Mouse (Mus musculus): ENCODE data around the gene Rnf25. TPM values are rescaled to one million over a fixed set of nuclear protein-coding genes. Genes with fewer than 3 reads are reported as not detected.

Gene Rnf25
- total RNA-seq (2023): 42.8 and 46.0 TPM in 2 replicates

GRCm38 (mm10) chr1:74601267-74601962, at the start of gene Rnf25, which contains the start of gene Stk36:
Gene Rnf25 (minus strand): TSS chr1:74601397.
Gene Stk36 (plus strand): TSS chr1:74601445.

GRCm38 (mm10) chr1:74587773-74588445, 13.3 kb downstream of the Rnf25 start, which contains the start of the genes Zfp142 and Bcs1l:
Gene Zfp142 (minus strand): TSS chr1:74588246.
Gene Bcs1l (plus strand): TSS chr1:74588289.

GRCm38 (mm10) chr1:74544184-74544583, 57.0 kb downstream of the Rnf25 start, which contains the start of gene Usp37:
Gene Usp37 (minus strand): TSS chr1:74544284.

Other genes starting within 250 kb of the Rnf25 start
- gene Catip, start 239.3 kb downstream of the Rnf25 start, total RNA-seq (2023): not detected in 2 replicates
- gene Slc11a1, start 226.2 kb downstream of the Rnf25 start, total RNA-seq (2023): 247 and 304 TPM in 2 replicates
- gene Ctdsp1, start 209.9 kb downstream of the Rnf25 start, total RNA-seq (2023): 141 and 163 TPM in 2 replicates
- gene Vil1, start 192.0 kb downstream of the Rnf25 start, total RNA-seq (2023): 0.88 TPM in 1 of 2 replicates, not detected in the other
- gene Cnot9, start 95.3 kb downstream of the Rnf25 start, total RNA-seq (2023): 22.2 and 23.0 TPM in 2 replicates
- 0.41 TPM in 1 of 2 replicates, not detected in the other for gene Plcd4, start 58.5 kb downstream of the Rnf25 start, total RNA-seq (2023)
- 19.3 and 22.6 TPM in 2 replicates for gene Usp37, start 57.1 kb downstream of the Rnf25 start, total RNA-seq (2023)
- gene Zfp142, start 13.2 kb downstream of the Rnf25 start, total RNA-seq (2023): 22.9 and 26.7 TPM in 2 replicates
- gene Bcs1l, start 13.1 kb downstream of the Rnf25 start, total RNA-seq (2023): 5.9 and 7.7 TPM in 2 replicates
- 2.0 and 2.9 TPM in 2 replicates for gene Stk36, start within 50 bp of the Rnf25 start, total RNA-seq (2023)
- 9.4 and 11.9 TPM in 2 replicates for gene Ttll4, start 60.3 kb upstream of the Rnf25 start, total RNA-seq (2023)
- gene Cyp27a1, start 112.2 kb upstream of the Rnf25 start, total RNA-seq (2023): 20.6 and 24.9 TPM in 2 replicates
- not detected in 2 replicates for gene Prkag3, start 147.8 kb upstream of the Rnf25 start, total RNA-seq (2023)
- gene Wnt6, start 170.5 kb upstream of the Rnf25 start, total RNA-seq (2023): 0.48 and 0.88 TPM in 2 replicates
- gene Wnt10a, start 190.1 kb upstream of the Rnf25 start, total RNA-seq (2023): not detected in 2 replicates